Mouse (Mus musculus) lung, embryonic 14.5 days (tissue): ENCODE results near the gene Irak2. TPM values are rescaled to one million over a fixed set of nuclear protein-coding genes. Genes with fewer than 3 reads are reported as not detected.
A peak's percentile ranks its signal among the peaks of the same experiment; 100 is the strongest.

ENCODE experiments used
- ATAC-seq: fragments of 200-750 bp; cut with Nextera tagmentation; 2 replicates; pipeline ENCODE4 v1.8.0; 2017; ENCODE audit warnings: mild to moderate bottlenecking, moderate TSS enrichment, moderate library complexity; ENCODE audit not compliant: insufficient read depth
- DNase-seq: peaks from one replicate; pipeline ENCODE4 v3.0.0-alpha.2; 2015
- H3K27ac ChIP-seq: fragments of 300-500 bp; sonication (generic); 2 replicates; pipeline ENCODE4 v1.5.1; 2014; ENCODE audit warnings: low read depth, mild to moderate bottlenecking, moderate library complexity
- H3K27me3 ChIP-seq: fragments of 300-500 bp; sonication (generic); 2 replicates; pipeline ENCODE4 v1.6.1; 2014; ENCODE audit warnings: low read length, control low read depth; ENCODE audit not compliant: insufficient read depth
- H3K36me3 ChIP-seq: fragments of 300-500 bp; sonication (generic); 2 replicates; pipeline ENCODE4 v1.6.1; 2014; ENCODE audit warnings: control low read depth; ENCODE audit not compliant: insufficient read depth
- H3K4me1 ChIP-seq: fragments of 300-500 bp; sonication (generic); 2 replicates; pipeline ENCODE4 v1.6.1; 2014; ENCODE audit warnings: antibody characterized with exemption, control low read depth; ENCODE audit not compliant: insufficient read depth
- H3K4me2 ChIP-seq: fragments of 300-500 bp; sonication (generic); 2 replicates; pipeline ENCODE4 v1.6.1; 2014; ENCODE audit warnings: mild to moderate bottlenecking
- H3K4me3 ChIP-seq: fragments of 300-500 bp; sonication (generic); 2 replicates; pipeline ENCODE4 v1.5.1; 2014; ENCODE audit warnings: low read depth, low read length
- H3K9ac ChIP-seq: fragments of 300-500 bp; sonication (generic); 2 replicates; pipeline ENCODE4 v1.6.1; 2014
- H3K9me3 ChIP-seq: fragments of 300-500 bp; sonication (generic); 2 replicates; pipeline ENCODE4 v1.6.1; 2016; ENCODE audit warnings: low read depth, low read length, control low read depth
- CTCF ChIP-seq: IDR thresholded peaks from 2 replicates; pipeline ENCODE4 v1.5.1; 2016; ENCODE audit warnings: antibody characterized with exemption, low read depth
- WGBS: fragments of 180-500 bp; shearing (Covaris S2); extraction: QIAGEN DNeasy Blood & Tissue Kit; methylation state at CpG from one replicate; pipeline ENCODE4 v1.1.7; 2014; 5-methylcytosine and 5-hydroxymethylcytosine counted together
- polyA plus RNA-seq: library from polyadenylated mRNA; unstranded; fragments of >200 nt; fragmentation: Nextera tagmentation; extraction: Ambion mirVana; gene quantifications from 2 replicates; pipeline ENCODE4 v1.2.1, GENCODE M21; 2014

The Irak2 gene
- polyA plus RNA-seq, result 3.1 and 3.6 TPM in 2 replicates

- DNase-seq (peak; percentile 96), ATAC-seq (peak; percentile 97)
- peak within 1 kb of the TSS; percentile 62 for H3K9ac ChIP-seq
- H3K4me2 ChIP-seq, result peak within 1 kb of the TSS; percentile 73
- H3K4me3 ChIP-seq, result peak within 1 kb of the TSS; percentile 45
- 7% methylated on average over 37 of the region's 37 CpGs for WGBS
- no peaks in the 10 kb centered on the region for H3K36me3 ChIP-seq
- H3K9me3 ChIP-seq, result no peaks in the 10 kb centered on the region
- no peaks in the 10 kb centered on the region for H3K4me1 ChIP-seq
- H3K27ac ChIP-seq, result no peak within 1 kb of the TSS
- peak; percentile 99 for TF ChIP-seq CTCF
- H3K27me3 ChIP-seq, result no peaks in the 10 kb centered on the region
Measured at GRCm38 (mm10) chr6:113638302-113639040, at the start of gene Irak2. TSS of gene Irak2 (plus strand) at chr6:113638467.

DNA sequence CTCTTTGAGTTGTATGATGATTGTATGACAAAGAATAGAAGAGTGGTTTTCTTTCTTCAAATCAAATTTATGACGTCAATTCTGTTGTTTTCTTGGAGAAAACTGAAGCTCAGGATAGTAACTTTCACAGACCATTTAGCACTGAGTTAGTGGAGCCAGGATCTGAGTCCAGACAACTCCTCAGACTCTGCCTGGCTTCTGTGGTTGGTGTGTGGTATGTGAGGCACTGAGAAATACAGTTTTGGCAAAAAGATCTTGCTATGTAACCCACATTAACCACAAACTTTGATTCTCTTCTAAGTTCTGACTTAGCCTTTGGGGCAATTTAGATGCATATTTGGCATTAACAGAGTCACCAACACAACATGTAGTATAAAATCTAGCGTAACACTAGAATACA lies 45.6 kb upstream of the Irak2 start:
- 91% methylated on average over 2 of the region's 2 CpGs for WGBS
- Histone ChIP-seq H3K36me3 (peaks cover 10% of the 10 kb centered on the region; the same call in 1 of the 2 replicates), H3K4me1 (no peaks in the 10 kb centered on the region), H3K4me2 (no peak overlapping the region), H3K4me3 (no peak overlapping the region), H3K9ac (no peak overlapping the region), H3K9me3 (no peaks in the 10 kb centered on the region), H3K27me3 (no peaks in the 10 kb centered on the region), H3K27ac (no peak overlapping the region)
- ATAC-seq (no peak), DNase-seq (no peak)
- no peak for TF ChIP-seq CTCF

GRCm38 (mm10) chr6:113597945-113598344 lies 40.3 kb upstream of the Irak2 start:
- H3K4me1 ChIP-seq, result no peaks in the 10 kb centered on the region
- H3K27ac ChIP-seq, result no peak overlapping the region
- ATAC-seq (no peak), DNase-seq (no peak)
- 90% methylated on average over 4 of the region's 4 CpGs for WGBS
- no peak overlapping the region for H3K4me2 ChIP-seq
- 0 out of 2 replicates have a peak, but pooled peaks cover 4% of the 10 kb centered on the region for H3K36me3 ChIP-seq
- H3K4me3 ChIP-seq, result no peak overlapping the region
- H3K9ac ChIP-seq, result no peak overlapping the region
- H3K27me3 ChIP-seq, result no peaks in the 10 kb centered on the region
- no peak for TF ChIP-seq CTCF
- H3K9me3 ChIP-seq, result no peaks in the 10 kb centered on the region

GRCm38 (mm10) chr6:113599833-113600232 lies 38.4 kb upstream of the Irak2 start:
- no peaks in the 10 kb centered on the region for H3K27me3 ChIP-seq
- TF ChIP-seq CTCF, result no peak
- no peak overlapping the region for H3K9ac ChIP-seq
- H3K4me2 ChIP-seq, result no peak overlapping the region
- DNase-seq, result no peak
- H3K4me1 ChIP-seq, result no peaks in the 10 kb centered on the region
- no peak overlapping the region for H3K27ac ChIP-seq
- 0 out of 2 replicates have a peak, but pooled peaks cover 4% of the 10 kb centered on the region for H3K36me3 ChIP-seq
- H3K9me3 ChIP-seq, result no peaks in the 10 kb centered on the region
- no peak for ATAC-seq
- no peak overlapping the region for H3K4me3 ChIP-seq
- 64% methylated on average over 5 of the region's 5 CpGs for WGBS

DNA sequence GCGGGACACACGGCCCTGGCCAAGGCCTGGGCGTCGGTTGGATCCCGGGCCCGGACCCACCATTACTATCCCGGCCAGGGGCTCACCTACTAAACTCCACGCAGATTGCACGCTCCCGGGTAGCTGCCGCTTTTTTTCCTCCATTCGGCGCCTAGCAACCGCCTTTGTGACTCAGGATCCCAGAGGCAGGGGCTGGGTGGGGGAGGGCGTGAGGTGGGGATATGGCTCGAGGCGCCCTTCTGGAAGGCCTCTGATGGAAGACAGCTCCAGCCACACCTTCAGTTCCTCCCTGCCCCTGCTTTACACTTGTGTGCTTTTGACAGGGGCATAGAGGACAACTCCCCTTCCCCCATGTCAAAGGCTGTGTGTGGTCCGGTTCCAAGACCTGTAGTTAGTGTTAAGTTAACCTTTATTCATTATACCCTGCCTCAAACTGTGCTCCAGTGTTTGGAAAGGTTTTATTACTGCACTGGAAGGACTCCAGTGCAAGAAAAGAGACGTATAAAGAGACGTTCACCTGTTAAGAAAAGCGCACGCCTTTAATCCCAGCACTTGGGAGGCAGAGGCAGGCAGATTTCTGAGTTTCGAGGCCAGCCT lies 37.6 kb upstream of the Irak2 start, which contains the start of gene Fancd2os:
Fancd2os (minus strand) TSS at position 173 of the 597 bp plus-strand sequence.
- no peak within 1 kb of the TSS for H3K27ac ChIP-seq
- no peaks in the 10 kb centered on the region for H3K9me3 ChIP-seq
- no peaks in the 10 kb centered on the region for H3K4me1 ChIP-seq
- no peaks in the 10 kb centered on the region for H3K27me3 ChIP-seq
- no peak for TF ChIP-seq CTCF
- 0 out of 2 replicates have a peak, but pooled peaks cover 4% of the 10 kb centered on the region for H3K36me3 ChIP-seq
- H3K9ac ChIP-seq, result no peak within 1 kb of the TSS
- H3K4me3 ChIP-seq, result no peak within 1 kb of the TSS
- H3K4me2 ChIP-seq, result no peak within 1 kb of the TSS
- 48% methylated on average over 23 of the region's 23 CpGs for WGBS
- ATAC-seq (no peak), DNase-seq (no peak)

- H3K4me1 ChIP-seq, result no peaks in the 10 kb centered on the region; the same call in 1 of the 2 replicates
- no peaks in the 10 kb centered on the region for H3K27me3 ChIP-seq
- H3K4me2 ChIP-seq, result no peak overlapping the region
- H3K36me3 ChIP-seq, result peaks cover 8% of the 10 kb centered on the region; the same call in 1 of the 2 replicates
- 84% methylated on average over 6 of the region's 6 CpGs for WGBS
- TF ChIP-seq CTCF, result no peak
- no peak for ATAC-seq
- H3K27ac ChIP-seq, result no peak overlapping the region
- no peak for DNase-seq
- no peak overlapping the region for H3K4me3 ChIP-seq
- H3K9me3 ChIP-seq, result no peaks in the 10 kb centered on the region
- no peak overlapping the region for H3K9ac ChIP-seq
Measured at GRCm38 (mm10) chr6:113602821-113603220, 35.4 kb upstream of the Irak2 start.

DNA sequence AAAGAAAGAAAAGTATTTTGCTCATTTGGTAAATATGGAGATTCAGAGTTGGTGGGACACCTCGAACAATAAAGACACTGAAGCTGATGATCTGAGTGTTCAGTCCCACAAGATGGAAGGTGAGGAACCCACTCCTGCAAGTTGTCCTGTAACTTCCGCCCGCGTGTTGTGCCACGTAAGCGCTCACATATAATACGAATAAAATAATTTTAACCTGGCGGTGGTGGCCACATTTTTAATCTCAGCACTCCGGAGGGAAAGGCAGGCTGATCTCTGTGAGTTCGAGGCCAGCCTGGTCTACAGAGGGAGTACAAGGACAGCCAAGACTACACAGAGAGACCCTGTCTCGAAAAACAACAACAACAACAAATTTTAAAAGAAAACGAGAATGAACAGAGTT lies 34.3 kb upstream of the Irak2 start:
- Histone ChIP-seq H3K4me1 (no peaks in the 10 kb centered on the region; the same call in 1 of the 2 replicates), H3K27ac (peak overlapping the region; percentile 87; the same call in 1 of the 2 replicates), H3K4me2 (peak overlapping the region; percentile 91), H3K36me3 (peaks cover 4% of the 10 kb centered on the region; the same call in 1 of the 2 replicates), H3K9ac (peak overlapping the region; percentile 91), H3K9me3 (no peaks in the 10 kb centered on the region), H3K4me3 (peak overlapping the region; percentile 94), H3K27me3 (no peaks in the 10 kb centered on the region)
- TF ChIP-seq CTCF, result no peak
- DNase-seq (peak; percentile 33), ATAC-seq (no peak; the same call in 1 of the 2 replicates)
- WGBS, result 49% methylated on average over 12 of the region's 12 CpGs
